Mouse (Mus musculus): ENCODE measurements at regions not wholly inside any gene's neighbourhood (a gene's known extent, or its start where the extent isn't known, plus 50 kb on each side); places are given as distances from the start of the nearest gene placed in this dataset.

DNA sequence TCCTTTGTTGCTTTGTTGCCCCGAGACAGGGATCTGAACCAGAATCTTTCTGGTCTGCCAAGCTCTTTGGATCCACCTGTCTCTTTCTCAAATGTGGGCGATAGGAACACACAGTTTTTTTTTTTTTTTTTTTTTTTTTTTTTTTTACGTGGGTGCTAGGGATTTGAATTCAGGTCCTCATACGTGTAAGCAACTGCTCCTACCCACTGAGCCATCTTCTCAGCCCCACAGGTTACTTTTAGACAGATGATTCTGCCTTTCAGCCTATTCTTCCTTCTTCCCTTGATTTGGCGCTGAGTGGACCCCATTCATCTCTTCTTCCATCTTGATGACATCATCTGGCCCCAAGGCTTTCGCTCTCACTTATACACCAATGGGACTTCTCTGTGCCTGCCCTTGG, 80.5 kb upstream of the Got2 start:
- no peak overlapping the region for H3K9ac ChIP-seq (ENCODE audit: low read length)
- H3K9me3 ChIP-seq (replicated peaks; ENCODE audit: control insufficient read depth, low read length): no peaks in the 10 kb centered on the region
- ATAC-seq (ENCODE audit: insufficient read depth, low FRiP score): no peak
- no peak overlapping the region for H3K27ac ChIP-seq (ENCODE audit: low read length)
- 92% methylated on average over 6 of the region's 6 CpGs for WGBS
- no peaks in the 10 kb centered on the region for H3K36me3 ChIP-seq (ENCODE audit: control insufficient read depth, insufficient read depth, low read length)
- H3K4me3 ChIP-seq (replicated peaks; ENCODE audit: low read length): no peak overlapping the region
- no peak overlapping the region for H3K4me2 ChIP-seq (ENCODE audit: low read depth, low read length)
- no peaks in the 10 kb centered on the region for H3K4me1 ChIP-seq (ENCODE audit: control insufficient read depth, insufficient read depth, low read length)
- no peaks in the 10 kb centered on the region for H3K27me3 ChIP-seq (ENCODE audit: control insufficient read depth, insufficient read depth, low read length)

- Histone ChIP-seq H3K27me3 (ENCODE audit: control insufficient read depth, insufficient read depth, low read length) (no peaks in the 10 kb centered on the region), H3K4me2 (ENCODE audit: low read depth, low read length) (no peak overlapping the region), H3K4me3 (replicated peaks; ENCODE audit: low read length) (no peak overlapping the region), H3K4me1 (ENCODE audit: control insufficient read depth, insufficient read depth, low read length) (no peaks in the 10 kb centered on the region), H3K36me3 (ENCODE audit: control insufficient read depth, insufficient read depth, low read length) (no peaks in the 10 kb centered on the region), H3K27ac (ENCODE audit: low read length) (no peak overlapping the region), H3K9ac (ENCODE audit: low read length) (no peak overlapping the region), H3K9me3 (replicated peaks; ENCODE audit: control insufficient read depth, low read length) (no peaks in the 10 kb centered on the region)
- WGBS: 50% methylated on average over 1 of the region's 1 CpGs
- ATAC-seq (ENCODE audit: insufficient read depth, low FRiP score): no peak
Observed at GRCm38 (mm10) chr8:95966430-95966829, 78.1 kb upstream of the Got2 start.

- Histone ChIP-seq H3K27me3 (ENCODE audit: control insufficient read depth, insufficient read depth, low read length) (no peaks in the 10 kb centered on the region; the same call in 1 of the 2 replicates), H3K4me3 (replicated peaks; ENCODE audit: low read length) (peak overlapping the region; percentile 40; the same call in 1 of the 2 replicates), H3K9ac (ENCODE audit: low read length) (no peak overlapping the region), H3K27ac (ENCODE audit: low read length) (no peak overlapping the region), H3K4me1 (ENCODE audit: control insufficient read depth, insufficient read depth, low read length) (no peaks in the 10 kb centered on the region), H3K4me2 (ENCODE audit: low read depth, low read length) (peak overlapping the region; percentile 54), H3K9me3 (replicated peaks; ENCODE audit: control insufficient read depth, low read length) (no peaks in the 10 kb centered on the region), H3K36me3 (ENCODE audit: control insufficient read depth, insufficient read depth, low read length) (no peaks in the 10 kb centered on the region)
- WGBS: 27% methylated on average over 10 of the region's 10 CpGs
- no peak for ATAC-seq (ENCODE audit: insufficient read depth, low FRiP score)
Observed at GRCm38 (mm10) chr8:95952257-95952656, 63.9 kb upstream of the Got2 start.

DNA sequence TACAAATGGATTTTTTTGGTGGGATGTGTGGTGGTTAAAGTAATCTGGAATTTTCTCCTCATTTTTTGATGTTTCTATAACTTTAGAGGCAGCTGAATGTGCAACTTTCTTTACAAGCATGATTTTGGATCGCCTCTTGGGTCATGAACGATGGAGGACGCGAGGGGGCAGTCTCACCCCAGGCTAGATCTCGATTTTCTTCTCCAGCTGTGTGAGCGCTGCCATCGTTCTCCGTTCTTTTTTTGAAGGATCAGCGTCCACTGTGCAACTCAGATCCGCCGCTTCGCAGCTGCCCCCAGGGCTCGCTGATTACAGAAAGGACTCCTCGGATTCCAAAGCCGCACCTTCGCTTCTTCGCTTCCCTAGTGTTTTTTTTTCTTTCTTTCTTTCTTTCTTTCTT, 63.4 kb upstream of the Got2 start:
- no peak overlapping the region for H3K9ac ChIP-seq (ENCODE audit: low read length)
- H3K4me1 ChIP-seq (ENCODE audit: control insufficient read depth, insufficient read depth, low read length): no peaks in the 10 kb centered on the region
- peak overlapping the region; percentile 40 for H3K4me3 ChIP-seq (replicated peaks; ENCODE audit: low read length)
- WGBS: 1% methylated on average over 17 of the region's 17 CpGs
- no peaks in the 10 kb centered on the region for H3K9me3 ChIP-seq (replicated peaks; ENCODE audit: control insufficient read depth, low read length)
- no peaks in the 10 kb centered on the region for H3K36me3 ChIP-seq (ENCODE audit: control insufficient read depth, insufficient read depth, low read length)
- no peak for ATAC-seq (ENCODE audit: insufficient read depth, low FRiP score)
- H3K27me3 ChIP-seq (ENCODE audit: control insufficient read depth, insufficient read depth, low read length): no peaks in the 10 kb centered on the region; the same call in 1 of the 2 replicates
- H3K4me2 ChIP-seq (ENCODE audit: low read depth, low read length): peak overlapping the region; percentile 54
- H3K27ac ChIP-seq (ENCODE audit: low read length): no peak overlapping the region

Data from stomach, embryonic 16.5 days (tissue).